ENCODE assay signal across 18 mouse cellular contexts in genomic region chr6:31917411-31918131, GRCm38 (mm10).
A peak's percentile ranks its signal among the peaks of the same experiment; 100 is the strongest.
DNase-seq lines count a peak whose midpoint lies in the region; ATAC-seq and TF ChIP-seq lines count a peak whose summit lies in the region.
"Had no signal": no experiment of that assay in that cellular context is flagged by ENCODE, and none has a peak within 500 bp of the region (broad histone marks: within the 10 kb centered on the region; RNA-seq: fewer than 3 reads in every experiment).

No protein-coding gene starts in this region.

- H3K4me3 ChIP-seq in liver, embryonic 12.5 days = no peak overlapping the region
- no peak overlapping the region for H3K4me3 ChIP-seq in thymus, adult 2 months (ENCODE audit: control insufficient read depth, insufficient read depth, low read length)
- H3K4me3 ChIP-seq in forebrain, postnatal 0 days (ENCODE audit: low read depth, low read length) = no peak overlapping the region
- H3K4me3 ChIP-seq: forebrain, embryonic 15.5 days; heart, adult 2 months; limb, embryonic 13.5 days; neural tube, embryonic 12.5 days had no signal

- H3K9ac ChIP-seq in liver, embryonic 12.5 days = no peak overlapping the region
- no peak overlapping the region for H3K9ac ChIP-seq in forebrain, postnatal 0 days
- H3K9ac ChIP-seq: forebrain, embryonic 15.5 days; limb, embryonic 13.5 days; neural tube, embryonic 12.5 days had no signal

- H3K27me3 ChIP-seq in liver, embryonic 12.5 days (replicated peaks) = no peaks in the 10 kb centered on the region
- no peaks in the 10 kb centered on the region for H3K27me3 ChIP-seq in thymus, adult 2 months (ENCODE audit: control insufficient read depth, insufficient read depth, low read length)
- H3K27me3 ChIP-seq in forebrain, postnatal 0 days (ENCODE audit: insufficient read depth, low read length) = no peaks in the 10 kb centered on the region
- H3K27me3 ChIP-seq: forebrain, embryonic 15.5 days; limb, embryonic 13.5 days; neural tube, embryonic 12.5 days had no signal

- peak; percentile 92 for ATAC-seq in cerebellum, adult (ENCODE audit: insufficient number of reproducible peaks, low FRiP score, low TSS enrichment)
- no peak for ATAC-seq in liver, embryonic 12.5 days
- ATAC-seq in forebrain, postnatal 0 days = no peak
- ATAC-seq: forebrain, embryonic 15.5 days had no signal

- H3K9me3 ChIP-seq in liver, embryonic 12.5 days (replicated peaks) = no peaks in the 10 kb centered on the region
- no peaks in the 10 kb centered on the region for H3K9me3 ChIP-seq in forebrain, postnatal 0 days (ENCODE audit: low read length)
- H3K9me3 ChIP-seq: forebrain, embryonic 15.5 days; neural tube, embryonic 12.5 days had no signal

- no peak for TF ChIP-seq POLR2A in thymus, adult 2 months (IDR thresholded peaks at IDR 0.05; ENCODE audit: control insufficient read depth, extremely low read depth, insufficient read depth, low read length, poor library complexity)

- TF ChIP-seq CTCF in thymus, adult 2 months (IDR thresholded peaks at IDR 0.05; ENCODE audit: borderline replicate concordance, control insufficient read depth, extremely low read depth, insufficient read depth, low read length, poor library complexity) = no peak
- TF ChIP-seq CTCF in forebrain, postnatal 0 days (IDR thresholded peaks at IDR 0.05; ENCODE audit: low read depth) = no peak

- no peak for DNase-seq in cerebellum, postnatal 4 days (ENCODE audit: low spot score in 2 of 2)
- DNase-seq in cerebellum, postnatal 36 days = peak; percentile 78
- DNase-seq in layer of hippocampus, postnatal 14 days (ENCODE audit: low spot score in 2 of 2) = peak; percentile 55 to 58
- peak; percentile 88 for DNase-seq in right cerebral cortex, postnatal 25 days
- DNase-seq in thymus, adult 2 months = no peak
- DNase-seq in forebrain, postnatal 0 days = no peak
- DNase-seq: adrenal gland, adult 8-10 months; heart, adult 2 months; heart, postnatal 14 days; lung, adult 18-20 months; midbrain, embryonic 14.5 days had no signal

- H3K4me1 ChIP-seq in liver, embryonic 12.5 days = no peaks in the 10 kb centered on the region
- no peaks in the 10 kb centered on the region for H3K4me1 ChIP-seq in thymus, adult 2 months (replicated peaks; ENCODE audit: control insufficient read depth, insufficient read depth, low read length)
- H3K4me1 ChIP-seq in forebrain, postnatal 0 days (ENCODE audit: insufficient read depth) = no peaks in the 10 kb centered on the region
- H3K4me1 ChIP-seq: forebrain, embryonic 15.5 days; limb, embryonic 13.5 days; neural tube, embryonic 12.5 days had no signal

- WGBS in liver, embryonic 12.5 days (ENCODE audit: insufficient replicate concordance) = 70% methylated on average over 13 of the region's 13 CpGs
- 90% methylated on average over 13 of the region's 13 CpGs for WGBS in thymus, adult 2 months
- WGBS in forebrain, postnatal 0 days = 73% methylated on average over 13 of the region's 13 CpGs

- no peak overlapping the region for H3K4me2 ChIP-seq in liver, embryonic 12.5 days
- no peak overlapping the region for H3K4me2 ChIP-seq in forebrain, postnatal 0 days (ENCODE audit: low read depth)
- H3K4me2 ChIP-seq: forebrain, embryonic 15.5 days; limb, embryonic 13.5 days; neural tube, embryonic 12.5 days had no signal

- H3K36me3 ChIP-seq in liver, embryonic 12.5 days = no peaks in the 10 kb centered on the region
- H3K36me3 ChIP-seq in thymus, adult 2 months (ENCODE audit: control insufficient read depth, insufficient read depth, low read length) = no peaks in the 10 kb centered on the region
- H3K36me3 ChIP-seq in forebrain, postnatal 0 days (ENCODE audit: insufficient read depth) = no peaks in the 10 kb centered on the region
- H3K36me3 ChIP-seq: forebrain, embryonic 15.5 days; limb, embryonic 13.5 days; neural tube, embryonic 12.5 days had no signal

- H3K27ac ChIP-seq in liver, embryonic 12.5 days = no peak overlapping the region
- no peak overlapping the region for H3K27ac ChIP-seq in thymus, adult 2 months (ENCODE audit: control insufficient read depth, insufficient read depth, low read length)
- H3K27ac ChIP-seq in forebrain, postnatal 0 days (ENCODE audit: low read depth, low read length) = no peak overlapping the region
- H3K27ac ChIP-seq: forebrain, embryonic 15.5 days; heart, adult 2 months; kidney, postnatal 0 days; limb, embryonic 13.5 days; macrophage; neural tube, embryonic 12.5 days had no signal

Comparison
In these comparisons a context has a peak if more than half of its experiments do, and no peak if none do; other contexts are left out.
1. DNase-seq: peak in cerebellum, postnatal 36 days (2 of 2), layer of hippocampus, postnatal 14 days (2 of 2) and right cerebral cortex, postnatal 25 days (single experiment); none in cerebellum, postnatal 4 days (0 of 2), thymus, adult 2 months (single experiment) and forebrain, postnatal 0 days (single experiment).